Mouse (Mus musculus): ENCODE results near the gene Shroom2. TPM values are rescaled to one million over a fixed set of nuclear protein-coding genes. Genes with fewer than 3 reads are reported as not detected.

The Shroom2 gene
- 0.32 and 0.52 TPM in 2 replicates for polyA plus RNA-seq (2012)

GRCm38 (mm10) chrX:152768891-152769599, at the start of gene Shroom2:
Gene Shroom2 (minus strand): TSS chrX:152769465.

GRCm38 (mm10) chrX:152781720-152782403, 12.6 kb upstream of the Shroom2 start, which contains the start of gene Gpr143:
Gene Gpr143 (plus strand): TSS chrX:152781921.

GRCm38 (mm10) chrX:152563034-152563433, 206.2 kb downstream of the Shroom2 start, which contains the start of gene Cldn34a:
Gene Cldn34a (plus strand): TSS chrX:152563334.

Other genes starting within 250 kb of the Shroom2 start
- not detected in 2 replicates for gene Cldn34a, start 206.1 kb downstream of the Shroom2 start, polyA plus RNA-seq (2012)
- gene Gpr143, start 12.5 kb upstream of the Shroom2 start, polyA plus RNA-seq (2012) = not detected in 2 replicates
- gene Usp51, start 237.0 kb upstream of the Shroom2 start, polyA plus RNA-seq (2012) = 0.51 and 0.60 TPM in 2 replicates

Measured in megakaryocyte-erythroid progenitor cell, adult 5 weeks (primary cell).